Mouse (Mus musculus): ENCODE measurements around the gene Nek4.
A peak's percentile ranks its signal among the peaks of the same experiment; 100 is the strongest.

Gene Nek4

DNA sequence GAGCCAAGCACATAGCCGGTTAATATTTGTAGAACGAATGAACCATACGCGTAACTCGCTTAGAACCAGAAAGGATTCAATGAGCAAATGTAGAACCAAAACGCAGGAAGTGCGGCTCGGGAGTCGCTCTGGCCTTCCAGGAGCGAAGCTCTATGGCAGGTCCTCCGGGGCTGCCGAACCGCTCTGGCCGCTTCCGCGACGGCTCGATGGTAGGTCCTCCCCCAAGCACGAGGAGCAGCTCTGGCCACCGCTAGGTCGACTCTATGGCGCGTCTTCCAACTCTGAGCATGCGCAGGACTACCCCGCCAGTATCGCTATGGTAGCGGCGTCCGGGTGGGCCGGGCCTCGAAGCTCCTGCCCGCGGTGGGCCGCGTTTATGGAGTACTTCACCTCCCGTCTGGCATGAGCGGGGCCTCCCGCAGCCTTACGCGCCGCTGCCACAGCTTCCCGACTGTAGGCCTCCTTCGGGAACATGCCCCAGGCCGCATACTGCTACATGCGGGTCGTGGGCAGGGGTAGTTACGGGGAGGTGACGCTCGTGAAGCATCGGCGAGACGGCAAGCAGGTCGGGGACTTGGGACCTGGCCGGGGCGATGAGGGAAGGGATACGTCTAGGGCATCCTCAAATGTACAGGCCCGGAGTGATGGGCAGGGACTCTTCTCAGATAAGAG lies at the start of gene Nek4:
Nek4 (plus strand) TSS at position 224 of the 672 bp plus-strand sequence.
- DNase-seq (ENCODE audit: low read depth, low spot score), result peak; percentile 97

DNA sequence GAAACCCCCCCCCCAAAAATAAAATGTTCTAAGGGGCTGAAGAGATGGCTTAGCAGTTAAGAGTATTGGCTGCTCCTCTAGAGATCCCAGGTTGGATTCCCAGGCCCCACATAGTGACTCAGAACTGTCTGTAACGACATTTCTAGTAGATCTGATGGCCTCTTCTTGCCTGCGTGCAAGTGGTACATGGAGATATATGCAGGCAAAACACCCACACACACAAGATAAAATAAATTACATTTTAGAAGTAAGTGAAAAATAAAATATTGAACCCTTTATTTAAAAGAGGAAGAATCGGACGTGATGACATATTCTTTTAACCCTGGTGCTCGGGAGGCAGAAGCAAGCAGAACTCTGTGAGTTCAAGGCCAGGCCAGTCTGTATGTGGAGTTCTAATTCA lies 48.5 kb upstream of the Nek4 start:
- no peak for DNase-seq (ENCODE audit: low read depth, low spot score)

DNA sequence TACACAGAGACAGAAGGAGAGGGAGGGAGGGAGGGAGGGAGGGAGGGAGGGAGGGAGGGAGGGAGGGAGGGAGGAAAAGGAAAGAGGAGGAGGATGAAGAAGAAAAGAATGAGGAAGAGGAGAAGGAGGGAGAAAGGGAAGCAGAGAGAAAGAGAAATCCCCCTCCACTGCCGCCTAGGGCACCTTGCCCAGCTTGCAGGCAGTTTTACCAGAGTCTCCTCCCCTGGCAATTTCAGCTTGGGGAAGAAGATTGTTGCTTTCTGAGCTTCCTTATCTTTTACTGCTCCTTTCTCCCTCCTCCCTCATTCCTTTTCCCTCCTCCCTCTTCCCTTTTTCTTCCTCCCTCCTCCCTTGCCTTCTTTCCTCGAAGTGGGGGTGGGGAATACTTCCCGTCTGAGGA lies 48.1 kb upstream of the Nek4 start:
- no peak for DNase-seq (ENCODE audit: low read depth, low spot score)

DNA sequence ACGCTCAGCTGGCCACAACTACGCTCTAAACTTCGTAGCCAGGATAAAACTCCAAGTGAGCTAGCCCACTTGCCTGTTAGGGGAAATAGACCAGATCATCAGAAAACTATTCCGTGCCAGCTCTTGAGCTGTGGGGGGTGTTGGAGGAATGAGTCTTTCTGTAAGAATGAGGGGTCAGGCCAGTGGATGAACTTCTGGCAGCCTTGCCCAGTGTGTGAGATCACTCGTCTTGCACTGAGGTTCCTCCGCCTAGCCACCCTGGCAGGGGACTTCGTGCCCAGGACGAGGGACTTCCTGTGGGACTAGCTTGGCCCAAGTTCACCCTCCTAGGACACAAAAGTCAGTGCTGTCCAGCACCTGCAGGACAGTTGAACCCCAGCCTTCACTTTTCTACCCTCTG lies 46.9 kb upstream of the Nek4 start:
- DNase-seq (ENCODE audit: low read depth, low spot score), result no peak

DNA sequence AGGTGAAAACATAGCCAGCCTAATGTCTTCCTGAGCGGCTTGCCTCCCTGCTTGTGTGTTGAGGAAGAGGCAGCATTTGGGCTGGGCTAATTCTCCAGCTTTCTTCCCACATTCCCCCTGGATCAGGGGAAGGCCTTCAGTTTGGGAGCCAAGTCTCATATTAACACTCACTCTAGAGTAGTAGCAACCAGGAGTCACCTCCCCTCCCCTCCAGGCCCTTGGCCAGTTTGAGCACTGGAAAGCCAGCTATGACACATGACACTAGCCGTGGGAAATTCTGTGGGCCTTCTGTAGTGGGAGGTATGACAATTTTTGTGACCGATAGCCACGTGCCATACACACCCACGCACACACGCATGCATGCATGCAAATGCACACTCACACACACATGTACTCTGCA lies 45.2 kb upstream of the Nek4 start:
- DNase-seq (ENCODE audit: low read depth, low spot score), result no peak

DNA sequence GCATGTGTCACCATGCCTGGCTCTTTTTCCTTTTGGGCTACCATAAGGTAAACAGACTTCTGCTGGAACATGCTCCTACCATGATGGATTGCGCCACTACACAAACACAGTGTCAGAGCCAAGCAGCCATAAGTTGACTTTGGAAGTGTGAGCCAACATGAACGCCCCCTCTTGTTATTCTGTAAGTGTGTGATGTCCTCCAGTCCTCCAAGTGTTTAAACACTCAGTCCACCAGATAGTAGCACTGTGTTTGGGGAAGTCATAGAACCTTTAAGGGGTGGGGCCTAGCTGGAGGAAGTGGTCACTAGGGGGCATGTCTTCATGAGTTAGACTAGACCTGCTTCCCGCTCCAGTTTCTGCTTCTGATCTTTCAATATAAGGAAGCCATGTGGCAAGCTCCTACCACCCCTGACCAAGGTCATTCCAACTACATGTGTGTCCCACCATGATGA lies 43.3 kb upstream of the Nek4 start:
- no peak for DNase-seq (ENCODE audit: low read depth, low spot score)

DNA sequence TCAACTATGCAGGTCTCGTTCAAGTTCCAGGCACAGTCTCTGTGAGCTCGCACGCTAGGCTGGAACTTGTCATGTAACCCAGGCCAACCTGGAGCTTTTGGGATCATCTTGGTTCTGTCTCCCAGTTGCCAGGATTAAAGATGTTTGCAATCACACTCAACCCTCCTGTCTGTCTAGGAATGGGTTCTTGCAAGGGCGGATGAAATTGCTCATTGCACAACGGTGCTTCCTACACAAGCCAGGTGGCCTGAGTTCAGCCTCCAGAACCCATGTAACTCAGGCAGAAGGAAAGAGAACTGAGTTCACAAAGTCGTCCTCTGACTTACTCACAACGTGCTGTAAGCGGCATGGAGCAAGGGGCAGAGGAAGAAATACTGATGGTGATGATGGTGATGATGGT lies 40.0 kb upstream of the Nek4 start:
- no peak for DNase-seq (ENCODE audit: low read depth, low spot score)

DNA sequence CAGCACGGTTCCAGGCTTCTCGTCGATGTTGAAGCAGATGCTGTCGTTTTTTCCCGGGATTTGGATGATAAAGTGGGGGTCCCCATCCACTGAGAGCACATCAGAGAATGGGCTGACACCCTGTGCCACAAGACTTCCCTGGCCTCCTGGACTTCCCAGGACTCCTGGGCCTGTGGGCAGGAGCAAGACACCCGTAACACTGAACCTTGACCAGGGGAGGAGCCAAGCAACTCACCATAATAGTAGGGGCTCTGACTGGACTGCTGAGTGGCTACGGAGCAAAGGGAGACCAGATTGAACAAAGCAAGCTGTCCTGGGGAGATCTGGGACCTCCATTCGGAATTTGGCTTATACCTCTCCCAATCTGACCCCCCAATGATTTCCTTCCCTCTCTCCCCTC lies 38.5 kb upstream of the Nek4 start:
- DNase-seq (ENCODE audit: low read depth, low spot score), result no peak

DNA sequence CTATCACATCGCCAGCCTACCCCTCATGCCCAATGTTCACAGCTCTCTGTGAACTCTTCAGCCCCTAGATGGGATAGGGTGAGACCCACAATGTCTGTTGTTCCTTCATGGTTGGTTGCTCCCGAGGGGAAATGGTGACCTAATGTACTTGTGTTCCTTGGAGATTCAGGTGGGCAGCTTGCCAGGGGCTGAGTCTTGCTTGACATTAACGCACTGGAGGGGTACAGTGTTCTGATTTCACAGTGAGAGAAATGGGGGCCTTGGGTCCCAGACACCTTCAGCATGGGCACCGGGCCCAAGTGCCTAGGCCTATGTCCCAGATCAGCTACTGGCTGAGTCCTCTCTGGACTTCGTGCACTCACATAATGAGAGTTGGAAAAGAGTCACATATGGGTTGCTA lies 37.8 kb upstream of the Nek4 start:
- DNase-seq (ENCODE audit: low read depth, low spot score), result no peak

DNA sequence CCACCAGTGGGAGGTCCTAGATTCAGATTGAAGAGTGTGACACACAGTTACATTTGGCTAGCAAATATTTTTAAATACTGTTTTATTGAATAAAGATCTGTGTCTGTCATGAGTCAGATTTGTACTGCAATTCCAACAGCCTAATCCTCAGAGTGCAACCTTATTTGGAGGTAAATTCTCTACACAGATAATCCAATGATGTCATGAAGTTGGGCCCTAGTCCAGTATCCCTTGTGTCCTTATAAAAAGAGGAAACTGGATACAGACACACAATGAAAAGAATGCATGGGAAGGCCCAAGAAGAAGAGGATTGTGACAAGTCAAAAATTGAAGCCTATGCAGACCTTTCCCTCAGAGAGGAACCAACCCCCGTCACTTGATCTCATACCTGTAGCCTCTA lies 34.7 kb upstream of the Nek4 start:
- DNase-seq (ENCODE audit: low read depth, low spot score), result no peak

DNA sequence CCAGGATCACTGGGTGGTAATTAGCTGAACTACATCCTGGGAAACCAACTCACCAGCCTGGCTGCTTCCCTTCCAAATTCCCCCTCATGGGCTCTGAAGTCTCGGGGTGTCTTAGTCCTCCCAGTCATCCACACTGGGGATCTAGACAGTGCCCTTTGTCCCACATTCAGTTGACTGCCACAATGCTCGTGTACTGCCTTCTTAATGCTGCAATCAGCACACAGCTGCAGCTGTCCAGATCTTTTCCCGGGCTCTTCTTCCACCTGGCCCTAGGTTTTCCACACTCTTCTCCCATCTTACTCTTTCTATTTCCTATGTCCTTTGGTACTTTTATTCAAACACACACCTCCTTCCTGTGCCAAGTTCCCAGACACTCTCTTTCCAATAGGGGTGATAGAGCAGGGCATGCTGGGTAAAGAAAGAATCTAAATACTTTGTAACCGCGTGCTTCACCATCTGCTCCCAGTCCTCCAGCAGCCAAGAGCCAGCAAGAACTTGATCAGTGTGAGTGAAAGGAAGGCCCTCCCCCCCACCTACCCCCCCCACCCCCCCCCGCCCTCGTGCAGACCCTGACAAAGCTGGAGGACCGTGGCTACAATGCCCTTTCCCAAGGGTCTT lies 29.0 kb upstream of the Nek4 start:
- DNase-seq (ENCODE audit: low read depth, low spot score), result no peak

DNA sequence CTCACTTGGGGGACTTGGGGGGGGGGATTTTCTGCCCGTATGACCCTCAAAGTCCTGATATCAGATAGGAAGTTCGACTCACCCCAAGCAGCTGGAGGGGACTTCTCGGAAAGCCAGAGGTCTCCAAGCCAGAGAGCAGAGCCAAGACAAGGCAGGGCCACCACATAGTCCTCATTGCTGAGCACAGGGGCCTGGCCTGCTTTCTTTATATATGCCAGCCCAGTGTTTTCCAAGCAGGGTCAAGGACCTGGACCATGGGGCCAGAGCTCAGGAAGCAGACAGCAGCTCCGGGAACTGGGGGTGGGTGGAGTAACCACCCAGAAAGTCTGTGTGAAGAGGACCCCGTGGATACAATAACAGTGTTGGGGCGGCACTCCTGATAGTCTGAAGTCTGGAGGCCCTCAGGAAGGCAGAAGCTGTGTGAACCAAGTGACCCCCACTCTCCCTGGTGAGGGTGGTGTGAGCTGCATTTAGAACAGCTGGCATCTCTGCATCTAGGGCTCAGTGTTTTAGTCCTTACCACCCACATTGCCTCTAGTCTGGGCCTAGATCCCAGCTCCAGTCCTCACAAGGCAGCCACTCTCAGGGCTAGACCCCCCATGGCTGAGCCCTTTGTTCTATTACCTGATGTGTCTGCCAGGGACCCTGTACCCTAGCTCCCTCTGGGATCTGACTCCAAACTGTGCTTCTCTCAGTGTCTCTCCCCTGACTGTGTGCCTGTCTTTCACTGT lies 27.6 kb upstream of the Nek4 start, which contains the start of gene Itih3:
Itih3 (minus strand) TSS at position 386 of the 731 bp plus-strand sequence.
- DNase-seq (ENCODE audit: low read depth, low spot score), result no peak

DNA sequence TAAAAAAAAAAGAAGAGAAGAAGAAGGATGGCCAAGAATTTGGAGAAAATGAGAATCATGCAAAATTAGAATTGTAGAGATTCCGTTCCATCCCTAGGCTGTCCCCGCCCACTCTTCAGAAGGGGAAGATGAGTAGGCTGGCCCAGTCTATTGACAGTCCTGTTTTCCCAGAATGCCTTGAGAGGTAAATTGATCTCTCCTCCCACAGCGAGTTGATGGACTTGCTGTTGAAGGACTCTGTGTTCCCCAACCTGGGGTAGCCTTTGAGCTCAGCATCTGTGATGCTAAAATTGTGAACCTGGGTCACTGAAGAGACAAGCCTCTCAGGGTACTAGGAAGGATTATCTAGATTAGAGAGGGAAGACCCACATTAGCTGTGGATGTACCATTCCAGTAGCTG lies 25.7 kb upstream of the Nek4 start:
- DNase-seq (ENCODE audit: low read depth, low spot score), result no peak

DNA sequence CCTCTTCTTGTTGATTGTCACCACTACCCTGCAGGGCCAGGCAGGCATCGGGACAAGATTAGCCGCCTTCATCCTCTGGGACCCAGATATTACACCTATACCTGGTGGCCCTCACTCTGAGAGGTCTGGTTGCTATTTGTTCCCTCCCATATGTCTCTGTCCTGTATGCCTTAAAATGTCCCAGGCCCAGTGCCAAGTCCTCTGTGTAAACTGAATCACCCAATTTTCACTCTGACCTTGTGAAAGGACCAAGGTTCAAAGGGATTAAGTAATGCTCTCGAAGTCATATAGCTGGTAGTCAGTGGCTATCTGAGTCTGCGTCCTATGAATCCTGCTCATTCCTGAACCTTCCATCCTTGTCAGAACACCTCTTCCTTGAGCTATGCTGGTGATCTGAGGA lies 20.8 kb upstream of the Nek4 start:
- DNase-seq (ENCODE audit: low read depth, low spot score), result no peak

DNA sequence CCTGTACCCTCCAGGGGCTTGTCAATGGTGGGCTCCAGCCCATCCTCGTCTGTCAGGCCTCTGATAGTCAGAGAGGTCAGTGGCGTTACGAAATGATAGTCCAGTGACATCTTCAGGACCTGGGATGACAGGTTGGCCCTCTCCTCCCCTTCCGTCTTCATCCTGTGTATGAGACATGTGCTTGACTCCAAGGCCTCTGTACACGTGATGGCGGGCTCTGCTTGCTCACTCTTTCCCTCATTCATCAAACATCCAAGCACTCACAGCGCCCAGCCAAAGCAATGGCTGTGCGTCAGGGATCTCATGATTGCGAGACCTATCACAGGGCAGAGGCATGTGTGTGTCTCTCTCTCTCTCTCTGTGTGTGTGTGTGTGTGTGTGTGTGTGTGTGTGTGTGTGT lies 17.8 kb upstream of the Nek4 start:
- no peak for DNase-seq (ENCODE audit: low read depth, low spot score)

DNA sequence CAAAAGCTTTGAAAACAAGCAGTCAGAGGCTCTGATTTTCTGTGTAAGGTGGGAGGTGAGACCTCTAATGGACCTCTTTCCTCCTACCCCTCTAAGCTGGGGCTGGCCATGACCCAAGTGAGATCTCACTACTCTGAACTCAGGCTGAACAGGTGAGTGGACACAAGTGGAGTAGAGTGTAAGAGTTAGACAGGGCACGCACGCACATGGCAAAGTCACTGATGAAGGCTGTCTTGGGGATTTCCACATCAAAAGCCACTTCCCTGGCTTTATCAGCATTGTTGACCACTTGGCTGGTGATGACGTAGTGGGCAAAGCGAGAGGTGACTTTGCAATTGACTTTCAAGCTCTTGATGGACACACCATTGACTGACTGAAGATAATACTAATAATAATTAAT lies 8.9 kb upstream of the Nek4 start:
- DNase-seq (ENCODE audit: low read depth, low spot score), result no peak

DNA sequence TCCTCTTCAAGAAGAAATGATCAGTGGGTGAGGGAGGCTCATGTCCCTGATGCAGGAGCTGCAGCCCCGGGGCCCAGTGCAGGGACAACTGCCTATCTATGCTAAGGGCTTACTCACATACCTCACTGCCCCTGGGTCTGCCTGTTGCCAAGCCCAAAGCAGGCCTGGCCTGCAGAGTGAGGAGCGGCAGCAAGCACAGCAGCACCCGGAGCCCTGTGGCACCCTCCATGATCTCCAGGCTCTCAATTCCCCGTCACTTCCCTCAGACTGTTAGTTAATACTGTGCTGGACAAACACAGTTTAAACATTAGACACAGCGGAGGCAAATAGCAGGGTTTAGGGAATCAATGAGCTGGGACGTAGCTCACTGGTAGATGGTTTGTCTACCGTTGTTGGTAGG lies 8.1 kb upstream of the Nek4 start, which contains the start of gene Itih1:
Itih1 (minus strand) TSS at position 252 of the 400 bp plus-strand sequence.
- DNase-seq (ENCODE audit: low read depth, low spot score), result no peak

DNA sequence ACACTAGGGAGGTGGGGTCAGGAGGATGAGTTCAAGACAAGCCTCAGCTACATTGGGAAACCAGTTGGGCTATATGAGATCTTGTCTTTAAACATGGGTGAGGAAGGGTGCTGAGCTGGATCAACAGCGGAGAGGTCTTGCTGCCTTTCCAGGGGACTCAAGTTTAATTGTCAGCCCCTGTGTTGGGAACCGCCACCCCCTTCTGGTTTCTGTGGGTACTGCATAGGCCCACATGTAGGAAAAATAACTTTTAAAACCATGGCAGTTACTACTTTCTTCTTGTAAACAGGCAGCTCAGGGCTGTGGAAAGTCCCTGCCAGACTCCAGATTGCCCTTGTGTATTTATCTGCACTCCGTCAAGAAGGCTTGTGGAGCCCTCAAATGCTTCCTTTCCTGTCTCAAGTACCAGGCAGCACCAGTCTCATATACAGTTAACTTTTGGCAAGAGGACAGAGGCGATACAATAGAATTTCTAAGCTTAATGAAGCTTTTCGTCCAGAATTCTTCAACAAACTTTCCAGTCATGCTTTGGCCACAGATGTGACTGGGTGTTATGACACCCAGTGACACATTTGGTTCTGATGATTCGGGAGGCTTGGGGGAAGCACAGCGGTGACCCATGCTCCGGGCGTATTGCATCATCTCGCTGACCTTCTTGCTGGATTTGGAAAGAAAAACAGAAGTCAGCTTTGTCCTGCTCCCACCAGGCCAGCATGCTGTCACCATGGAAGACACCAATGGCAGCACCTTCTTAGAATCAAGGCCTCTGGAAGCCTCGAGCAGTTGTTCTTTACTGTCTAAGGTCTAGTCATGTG lies 7.1 kb upstream of the Nek4 start:
- peak; percentile 48 for DNase-seq (ENCODE audit: low read depth, low spot score)

DNA sequence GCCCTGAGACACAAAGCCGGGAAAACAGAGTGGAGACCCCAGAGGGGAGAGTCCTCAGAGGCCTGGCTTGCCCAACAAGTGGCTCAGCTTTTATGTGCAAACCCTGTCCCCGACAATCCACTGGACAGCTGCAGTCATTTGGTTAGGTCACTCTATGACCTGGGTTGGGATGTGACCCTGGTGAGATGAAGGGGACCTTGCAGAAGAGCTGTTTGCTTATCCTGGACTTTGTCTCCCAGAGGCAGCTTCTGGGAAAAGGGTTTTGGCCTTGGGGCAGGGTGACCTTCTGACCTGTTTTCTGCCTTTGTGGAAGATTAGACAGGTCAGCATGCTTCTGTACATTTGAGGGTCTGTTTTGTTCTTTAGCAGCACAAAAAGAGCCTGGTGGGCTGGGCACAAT lies 6.4 kb upstream of the Nek4 start:
- no peak for DNase-seq (ENCODE audit: low read depth, low spot score)

DNA sequence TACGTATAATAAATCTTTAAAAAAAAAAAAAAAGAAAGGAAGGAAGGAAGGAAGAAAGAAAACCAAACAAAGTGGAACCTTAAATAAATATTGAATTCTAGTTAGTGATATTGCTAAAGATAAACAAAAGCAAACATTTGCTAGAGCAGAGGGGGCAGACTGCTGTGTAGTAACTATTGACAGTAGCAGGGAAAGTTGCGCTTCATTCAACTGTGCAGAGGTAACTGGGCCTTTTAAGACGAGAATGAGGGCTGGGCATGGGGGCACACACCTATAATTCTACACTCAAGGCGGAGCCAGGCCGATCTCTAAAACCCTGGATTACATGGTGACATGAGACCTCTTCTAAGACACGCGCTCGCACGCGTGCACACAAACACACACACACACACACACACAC lies 1.2 kb upstream of the Nek4 start:
- no peak for DNase-seq (ENCODE audit: low read depth, low spot score)

DNA sequence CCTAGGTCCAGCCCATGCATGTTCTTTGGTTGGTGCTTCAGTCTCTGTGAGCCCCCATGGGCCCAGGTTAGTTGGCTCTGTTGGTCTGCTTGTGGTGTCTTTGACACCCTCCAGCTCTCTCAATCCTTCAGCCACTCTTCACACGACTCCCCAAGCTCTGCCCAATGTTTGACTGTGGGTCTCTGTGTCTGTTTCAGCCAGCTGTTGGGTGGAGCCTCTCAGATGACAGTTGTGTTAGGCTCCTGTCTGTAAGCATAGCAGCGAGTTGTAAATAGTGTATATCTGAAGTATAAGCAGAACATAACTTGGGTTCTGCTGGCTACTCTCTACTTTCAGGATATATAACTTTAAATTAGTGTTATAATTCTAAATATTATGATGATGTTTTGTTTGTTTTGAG lies 7.3 kb downstream of the Nek4 start:
- no peak for DNase-seq (ENCODE audit: low read depth, low spot score)

DNA sequence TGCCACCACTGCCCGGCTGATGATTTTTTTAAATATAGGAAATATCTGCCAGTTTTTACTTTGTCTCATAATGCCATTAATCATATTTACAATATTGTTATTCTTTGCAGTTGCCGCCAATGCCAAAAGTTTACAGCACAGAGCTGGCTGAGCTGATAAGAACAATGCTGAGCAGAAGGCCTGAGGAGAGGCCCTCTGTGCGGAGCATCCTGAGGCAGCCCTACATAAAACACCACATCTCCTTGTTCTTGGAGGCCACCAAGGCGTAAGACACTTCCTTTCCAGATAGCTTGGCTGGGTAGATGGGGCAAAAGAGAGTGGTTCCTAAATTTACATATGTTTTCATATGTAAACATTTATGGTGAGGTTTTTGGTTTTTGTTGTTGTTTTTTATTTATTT lies 7.9 kb downstream of the Nek4 start:
- no peak for DNase-seq (ENCODE audit: low read depth, low spot score)
